Mouse (Mus musculus): Measurements from ENCODE around the gene Armcx4. TPM values are rescaled to one million over a fixed set of nuclear protein-coding genes. Genes with fewer than 3 reads are reported as not detected.

Gene Armcx4
- total and polyA plus RNA-seq, 3 experiments, result 0.44 to 1.7 (median 0.48) TPM

GRCm38 (mm10) chrX:134739160-134739559 is 52.8 kb downstream of the Armcx4 start:
- Histone ChIP-seq H3K27me3 (ENCODE audit: insufficient read depth, low read length) (no peaks in the 10 kb centered on the region), H3K4me1 (ENCODE audit: insufficient read depth, low read depth, low read length) (no peaks in the 10 kb centered on the region; the same call in 1 of the 2 replicates), H3K9me3 (replicated peaks) (no peaks in the 10 kb centered on the region), H3K36me3 (replicated peaks) (no peaks in the 10 kb centered on the region), H3K4me3 (ENCODE audit: low read depth, low read length) (no peak overlapping the region)
- no peak for TF ChIP-seq POLR2AphosphoS5 (IDR thresholded peaks at IDR 0.05; ENCODE audit: insufficient replicate concordance, low read depth, low read length)
- no peak for TF ChIP-seq GATA2 (IDR thresholded peaks at IDR 0.05; ENCODE audit: borderline replicate concordance, low read depth, low read length)
- no peak for TF ChIP-seq TAL1 (conservative IDR thresholded peaks at IDR 0.05; ENCODE audit: low read depth, low read length)
- TF ChIP-seq CTCF (IDR thresholded peaks at IDR 0.05; ENCODE audit: low read depth, low read length), result no peak
- no peak for TF ChIP-seq GATA1 (IDR thresholded peaks at IDR 0.05; ENCODE audit: borderline replicate concordance, low read length)
- DNase-seq (ENCODE audit: low spot score) (no peak), ATAC-seq (ENCODE audit: extremely low read depth, insufficient number of reproducible peaks, low FRiP score, poor library complexity, severe bottlenecking) (no peak)

- TF ChIP-seq GATA2 (IDR thresholded peaks at IDR 0.05; ENCODE audit: borderline replicate concordance, low read depth, low read length) (no peak), CTCF (IDR thresholded peaks at IDR 0.05; ENCODE audit: low read depth, low read length) (no peak), POLR2AphosphoS5 (IDR thresholded peaks at IDR 0.05; ENCODE audit: insufficient replicate concordance, low read depth, low read length) (no peak), GATA1 (IDR thresholded peaks at IDR 0.05; ENCODE audit: borderline replicate concordance, low read length) (no peak), TAL1 (conservative IDR thresholded peaks at IDR 0.05; ENCODE audit: low read depth, low read length) (no peak)
Observed at GRCm38 (mm10) chrX:134741862-134742261, 55.5 kb downstream of the Armcx4 start.

More at GRCm38 (mm10) chrX:134741862-134742261, 55.5 kb downstream of the Armcx4 start:
- Histone ChIP-seq H3K4me3 (ENCODE audit: low read depth, low read length) (no peak overlapping the region), H3K27me3 (ENCODE audit: insufficient read depth, low read length) (no peaks in the 10 kb centered on the region), H3K36me3 (replicated peaks) (no peaks in the 10 kb centered on the region), H3K9me3 (replicated peaks) (no peaks in the 10 kb centered on the region), H3K4me1 (ENCODE audit: insufficient read depth, low read depth, low read length) (no peaks in the 10 kb centered on the region; the same call in 1 of the 2 replicates)
- ATAC-seq (ENCODE audit: extremely low read depth, insufficient number of reproducible peaks, low FRiP score, poor library complexity, severe bottlenecking) (no peak), DNase-seq (ENCODE audit: low spot score) (no peak)

Other genes with a start within 250 kb of the Armcx4 start
- gene Taf7l, start 210.0 kb upstream of the Armcx4 start, total RNA-seq (2014; fragmentation: Nextera tagmentation), result not detected in 2 replicates
- not detected in 2 replicates for gene Taf7l, start 210.0 kb upstream of the Armcx4 start, total RNA-seq (2017)
- gene Taf7l, start 210.0 kb upstream of the Armcx4 start, polyA plus RNA-seq (2012), result not detected in 2 replicates
- gene Timm8a1, start 144.7 kb upstream of the Armcx4 start, total RNA-seq (2014; fragmentation: Nextera tagmentation), result 28.7 and 31.9 TPM in 2 replicates
- gene Timm8a1, start 144.7 kb upstream of the Armcx4 start, total RNA-seq (2017), result 176 and 206 TPM in 2 replicates
- gene Timm8a1, start 144.7 kb upstream of the Armcx4 start, polyA plus RNA-seq (2012), result 4.8 and 6.5 TPM in 2 replicates
- gene Btk, start 102.9 kb upstream of the Armcx4 start, total RNA-seq (2014; fragmentation: Nextera tagmentation), result 46.2 and 48.8 TPM in 2 replicates
- 43.5 and 62.8 TPM in 2 replicates for gene Btk, start 102.9 kb upstream of the Armcx4 start, total RNA-seq (2017)
- 4.9 and 10.9 TPM in 2 replicates for gene Btk, start 102.9 kb upstream of the Armcx4 start, polyA plus RNA-seq (2012)
- gene Rpl36a, start 100.9 kb upstream of the Armcx4 start, total RNA-seq (2014; fragmentation: Nextera tagmentation), result 580 and 621 TPM in 2 replicates
- 2,759 and 2,840 TPM in 2 replicates for gene Rpl36a, start 100.9 kb upstream of the Armcx4 start, total RNA-seq (2017)
- 125 and 151 TPM in 2 replicates for gene Rpl36a, start 100.9 kb upstream of the Armcx4 start, polyA plus RNA-seq (2012)
- 10.7 and 11.7 TPM in 2 replicates for gene Gla, start 85.4 kb upstream of the Armcx4 start, total RNA-seq (2014; fragmentation: Nextera tagmentation)
- 12.8 and 16.0 TPM in 2 replicates for gene Gla, start 85.4 kb upstream of the Armcx4 start, total RNA-seq (2017)
- 0.24 and 0.34 TPM in 2 replicates for gene Gla, start 85.4 kb upstream of the Armcx4 start, polyA plus RNA-seq (2012)
- gene Hnrnph2, start 85.3 kb upstream of the Armcx4 start, total RNA-seq (2014; fragmentation: Nextera tagmentation), result 73.1 and 89.1 TPM in 2 replicates
- 180 and 195 TPM in 2 replicates for gene Hnrnph2, start 85.3 kb upstream of the Armcx4 start, total RNA-seq (2017)
- 13.1 and 21.1 TPM in 2 replicates for gene Hnrnph2, start 85.3 kb upstream of the Armcx4 start, polyA plus RNA-seq (2012)
- gene Armcx1, start 31.4 kb downstream of the Armcx4 start, total RNA-seq (2014; fragmentation: Nextera tagmentation), result 21.6 and 25.4 TPM in 2 replicates
- 55.5 and 56.3 TPM in 2 replicates for gene Armcx1, start 31.4 kb downstream of the Armcx4 start, total RNA-seq (2017)
- 3.8 and 5.0 TPM in 2 replicates for gene Armcx1, start 31.4 kb downstream of the Armcx4 start, polyA plus RNA-seq (2012)
- 5.2 and 9.3 TPM in 2 replicates for gene Armcx6, start 64.9 kb downstream of the Armcx4 start, total RNA-seq (2014; fragmentation: Nextera tagmentation)
- gene Armcx6, start 64.9 kb downstream of the Armcx4 start, total RNA-seq (2017), result 9.4 and 10.4 TPM in 2 replicates
- gene Armcx6, start 64.9 kb downstream of the Armcx4 start, polyA plus RNA-seq (2012), result 2.3 and 2.8 TPM in 2 replicates
- gene Armcx3, start 70.1 kb downstream of the Armcx4 start, total RNA-seq (2014; fragmentation: Nextera tagmentation), result 31.1 and 36.3 TPM in 2 replicates
- gene Armcx3, start 70.1 kb downstream of the Armcx4 start, total RNA-seq (2017), result 30.4 and 31.2 TPM in 2 replicates
- 1.2 and 2.4 TPM in 2 replicates for gene Armcx3, start 70.1 kb downstream of the Armcx4 start, polyA plus RNA-seq (2012)
- gene Armcx2, start 122.7 kb downstream of the Armcx4 start, total RNA-seq (2014; fragmentation: Nextera tagmentation), result 22.9 and 26.6 TPM in 2 replicates
- 7.3 and 8.4 TPM in 2 replicates for gene Armcx2, start 122.7 kb downstream of the Armcx4 start, total RNA-seq (2017)
- gene Armcx2, start 122.7 kb downstream of the Armcx4 start, polyA plus RNA-seq (2012), result 11.6 and 17.6 TPM in 2 replicates

Data from G1E (cell line).